Mouse (Mus musculus): Measurements from ENCODE around the gene Esyt1. TPM values are rescaled to one million over a fixed set of nuclear protein-coding genes. Genes with fewer than 3 reads are reported as not detected.
A peak's percentile ranks its signal among the peaks of the same experiment; 100 is the strongest.

The Esyt1 gene
- total and polyA plus RNA-seq, 3 experiments: 20.2 to 48.0 (median 38.2) TPM

DNA sequence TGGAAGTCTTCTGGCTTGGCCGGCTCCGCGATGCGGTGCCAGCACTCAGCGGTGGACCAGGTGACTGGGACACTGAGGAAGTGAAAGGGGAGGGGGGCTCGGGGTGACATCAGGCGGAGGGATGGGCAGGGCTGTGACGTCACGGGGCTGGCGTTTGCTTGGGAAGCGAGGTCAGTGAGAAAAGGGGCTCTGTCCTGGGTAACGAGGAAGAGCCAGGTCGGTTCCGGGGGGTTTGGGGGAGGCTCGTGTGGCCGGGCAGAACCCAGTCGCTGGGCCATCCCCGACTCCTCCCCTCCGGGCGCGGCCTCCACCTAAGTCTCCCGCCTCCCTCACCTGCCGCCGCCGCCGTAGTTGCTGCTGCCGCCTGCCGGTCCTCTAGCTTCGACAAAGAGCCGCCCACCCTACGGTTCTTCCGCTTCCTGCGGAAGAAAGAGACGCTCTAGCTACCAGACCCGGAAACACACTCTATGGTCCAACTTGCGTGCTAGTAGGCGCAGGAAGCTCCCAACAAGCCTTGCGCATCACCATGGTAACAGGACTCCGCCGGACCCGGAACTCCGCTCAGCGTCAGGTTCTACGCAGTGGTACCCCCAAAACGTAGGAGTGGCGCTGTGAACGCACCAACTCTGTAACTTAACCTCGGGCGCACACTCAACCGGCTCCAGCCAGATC lies 21.8 kb upstream of the Esyt1 start, which contains the start of gene Zc3h10 (continued):
- TF ChIP-seq MAX (IDR thresholded peaks at IDR 0.05; ENCODE audit: low read length) (no peak), MXI1 (IDR thresholded peaks at IDR 0.05; ENCODE audit: low read depth, low read length) (peak; percentile 93), RAD21 (IDR thresholded peaks at IDR 0.05; ENCODE audit: low read depth, low read length) (no peak), ETS1 (conservative IDR thresholded peaks at IDR 0.05; ENCODE audit: low read depth, low read length) (no peak; the same call in none of the 2 replicates), POLR2AphosphoS2 (IDR thresholded peaks at IDR 0.05; ENCODE audit: low read depth, low read length) (peak; percentile 100), MYC (IDR thresholded peaks at IDR 0.05; ENCODE audit: low read depth, low read length) (no peak)

DNA sequence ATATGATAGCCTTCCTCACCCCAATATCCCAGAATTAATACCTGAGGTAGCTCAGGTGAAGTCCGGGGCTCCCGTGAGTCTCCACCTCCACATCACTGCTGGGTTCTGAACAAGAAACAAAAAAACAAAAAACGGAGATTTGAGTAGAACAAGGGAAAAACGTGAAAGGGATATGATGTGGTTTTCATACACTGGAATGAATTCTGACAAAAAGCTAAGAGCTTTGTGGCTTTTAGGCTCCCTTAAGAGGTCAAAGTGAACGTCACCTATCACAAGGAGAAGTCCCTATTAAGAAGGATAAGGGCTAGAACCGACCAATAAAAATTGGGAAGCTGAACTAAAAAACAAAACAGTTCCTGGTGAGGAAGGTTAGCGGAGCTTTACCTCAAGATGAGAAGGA lies 21.1 kb upstream of the Esyt1 start:
- peak overlapping the region; percentile 70 to 90 (median 71) for H3K4me3 ChIP-seq (replicated peaks in 1 of 3; ENCODE audit: low read depth in 2 of 3, low read length in 2 of 3, poor library complexity in 1 of 3)
- no peaks in the 10 kb centered on the region for H3K27me3 ChIP-seq (replicated peaks)
- no peaks in the 10 kb centered on the region for H3K9me3 ChIP-seq (replicated peaks; ENCODE audit: low read length)
- peak overlapping the region; percentile 87 for H3K9ac ChIP-seq (ENCODE audit: insufficient read depth, low read depth)
- TF ChIP-seq MXI1 (IDR thresholded peaks at IDR 0.05; ENCODE audit: low read depth, low read length): no peak
- no peak for TF ChIP-seq RAD21 (IDR thresholded peaks at IDR 0.05; ENCODE audit: low read depth, low read length)
- no peak for TF ChIP-seq CTCF (conservative IDR thresholded peaks at IDR 0.05 in 1 of 2, IDR thresholded peaks at IDR 0.05 in 1 of 2; ENCODE audit: low read depth in 2 of 2, low read length in 2 of 2)
- TF ChIP-seq MAFK (IDR thresholded peaks at IDR 0.05; ENCODE audit: insufficient replicate concordance, low read length): no peak
- no peak for TF ChIP-seq USF1 (IDR thresholded peaks at IDR 0.05; ENCODE audit: low read depth, low read length)
- no peak for TF ChIP-seq E2F4 (IDR thresholded peaks at IDR 0.05; ENCODE audit: insufficient replicate concordance, low read depth, low read length)
- no peak for TF ChIP-seq MAZ (IDR thresholded peaks at IDR 0.05; ENCODE audit: low read depth, low read length)
- TF ChIP-seq POLR2AphosphoS2 (IDR thresholded peaks at IDR 0.05; ENCODE audit: low read depth, low read length): no peak
- no peak for TF ChIP-seq POLR2A (IDR thresholded peaks at IDR 0.05; ENCODE audit: low read depth, low read length)
- TF ChIP-seq MEF2A (IDR thresholded peaks at IDR 0.05; ENCODE audit: borderline replicate concordance, low read depth, low read length): no peak
- H3K79me2 ChIP-seq (replicated peaks; ENCODE audit: control insufficient read depth, extremely low read depth, insufficient read depth, poor library complexity, severe bottlenecking): peaks cover 18% of the 10 kb centered on the region
- H3K27ac ChIP-seq (ENCODE audit: insufficient read depth, low read depth): peak overlapping the region; percentile 85
- H3K36me3 ChIP-seq (replicated peaks in 1 of 2; ENCODE audit: control insufficient read depth in 1 of 2, insufficient read depth in 1 of 2, low read length in 1 of 2): peaks cover 35 to 45% of the 10 kb centered on the region in 2 experiments
- peaks cover 13 to 39% of the 10 kb centered on the region in 2 experiments for H3K4me1 ChIP-seq (ENCODE audit: control insufficient read depth in 1 of 2, insufficient read depth in 2 of 2)
- no peak for DNase-seq (ENCODE audit: extremely low read depth)
- H3K4me2 ChIP-seq (ENCODE audit: insufficient read depth, low read depth, poor library complexity, severe bottlenecking): peak overlapping the region; percentile 93
- in situ Hi-C loops (cut with MboI; ENCODE audit: low pct_ligation_motif_present, low pct_unique_long_range_greater_than_20kb, low sequenced_read_pairs) (no loop called here), dilution Hi-C loops (cut with MboI; ENCODE audit: extremely low pct_ligation_motif_present, extremely low pct_unique_long_range_greater_than_20kb, low sequenced_read_pairs) (no loop called here)

DNA sequence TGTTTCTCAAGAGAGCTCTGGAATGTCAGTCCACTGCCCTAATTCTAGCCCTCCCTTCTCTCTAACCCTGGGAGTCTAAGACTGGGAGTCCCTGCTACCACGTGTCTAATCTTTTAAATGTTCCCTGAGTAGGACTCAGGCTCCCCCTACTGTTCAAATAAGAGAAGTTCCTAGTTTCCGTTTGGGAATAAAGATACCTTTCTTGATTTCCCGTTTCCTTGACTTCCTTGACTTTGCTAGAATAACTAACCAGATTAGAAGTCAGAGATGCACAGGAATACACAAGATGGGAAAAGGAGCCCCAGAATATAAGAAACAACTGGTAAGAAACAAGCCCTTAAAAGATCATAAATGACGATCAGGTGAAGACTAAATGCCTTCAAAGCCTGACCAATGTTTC lies 20.7 kb upstream of the Esyt1 start:
- Histone ChIP-seq H3K4me3 (replicated peaks in 1 of 3; ENCODE audit: low read depth in 2 of 3, low read length in 2 of 3, poor library complexity in 1 of 3) (peak overlapping the region; percentile 70 to 90 (median 71)), H3K27ac (ENCODE audit: insufficient read depth, low read depth) (no peak overlapping the region; the same call in 1 of the 2 replicates), H3K4me1 (ENCODE audit: control insufficient read depth in 1 of 2, insufficient read depth in 2 of 2) (peaks cover 13 to 39% of the 10 kb centered on the region in 2 experiments), H3K9me3 (replicated peaks; ENCODE audit: low read length) (no peaks in the 10 kb centered on the region), H3K36me3 (replicated peaks in 1 of 2; ENCODE audit: control insufficient read depth in 1 of 2, insufficient read depth in 1 of 2, low read length in 1 of 2) (peaks cover 35 to 47% of the 10 kb centered on the region in 2 experiments), H3K79me2 (replicated peaks; ENCODE audit: control insufficient read depth, extremely low read depth, insufficient read depth, poor library complexity, severe bottlenecking) (peaks cover 18% of the 10 kb centered on the region), H3K4me2 (ENCODE audit: insufficient read depth, low read depth, poor library complexity, severe bottlenecking) (peak overlapping the region; percentile 93), H3K27me3 (replicated peaks) (no peaks in the 10 kb centered on the region), H3K9ac (ENCODE audit: insufficient read depth, low read depth) (peak overlapping the region; percentile 87)
- dilution Hi-C loops (cut with MboI; ENCODE audit: extremely low pct_ligation_motif_present, extremely low pct_unique_long_range_greater_than_20kb, low sequenced_read_pairs): no loop called here
- peak; percentile 77 for DNase-seq (ENCODE audit: extremely low read depth)
- in situ Hi-C loops (cut with MboI; ENCODE audit: low pct_ligation_motif_present, low pct_unique_long_range_greater_than_20kb, low sequenced_read_pairs): no loop called here
- TF ChIP-seq ZKSCAN1 (IDR thresholded peaks at IDR 0.05; ENCODE audit: borderline replicate concordance, low read depth, low read length) (no peak), MXI1 (IDR thresholded peaks at IDR 0.05; ENCODE audit: low read depth, low read length) (peak; percentile 99), TBP (conservative IDR thresholded peaks at IDR 0.05; ENCODE audit: low read depth, low read length) (peak; percentile 74; the same call in 1 of the 2 replicates), TCF12 (IDR thresholded peaks at IDR 0.05; ENCODE audit: low read depth, low read length) (0 out of 2 replicates have a peak, but pooled peaks have one; percentile 38), MAX (IDR thresholded peaks at IDR 0.05; ENCODE audit: low read length) (peak; percentile 98), E2F4 (IDR thresholded peaks at IDR 0.05; ENCODE audit: insufficient replicate concordance, low read depth, low read length) (0 out of 2 replicates have a peak, but pooled peaks have one; percentile 46), CTCF (conservative IDR thresholded peaks at IDR 0.05 in 1 of 2, IDR thresholded peaks at IDR 0.05 in 1 of 2; ENCODE audit: low read depth in 2 of 2, low read length in 2 of 2) (peak; percentile 66 to 84), ZNF384 (IDR thresholded peaks at IDR 0.05; ENCODE audit: low read depth, low read length) (no peak), ZC3H11A (IDR thresholded peaks at IDR 0.05; ENCODE audit: low read depth, low read length) (0 out of 2 replicates have a peak, but pooled peaks have one; percentile 9), RCOR1 (conservative IDR thresholded peaks at IDR 0.05; ENCODE audit: low read depth, low read length) (no peak), ZMIZ1 (IDR thresholded peaks at IDR 0.05; ENCODE audit: low read depth, low read length) (no peak), JUND (conservative IDR thresholded peaks at IDR 0.05; ENCODE audit: low read depth, low read length) (peak; percentile 20; the same call in 1 of the 2 replicates), NELFE (IDR thresholded peaks at IDR 0.05; ENCODE audit: low read depth, low read length) (0 out of 2 replicates have a peak, but pooled peaks have one; percentile 22), RAD21 (IDR thresholded peaks at IDR 0.05; ENCODE audit: low read depth, low read length) (peak; percentile 79), MEF2A (IDR thresholded peaks at IDR 0.05; ENCODE audit: borderline replicate concordance, low read depth, low read length) (0 out of 2 replicates have a peak, but pooled peaks have one; percentile 19), BHLHE40 (IDR thresholded peaks at IDR 0.05; ENCODE audit: low read depth, low read length) (peak; percentile 56), UBTF (IDR thresholded peaks at IDR 0.05; ENCODE audit: low read depth, low read length) (no peak), EP300 (IDR thresholded peaks at IDR 0.05; ENCODE audit: low read length) (no peak; the same call in 1 of the 2 replicates), HCFC1 (IDR thresholded peaks at IDR 0.05; ENCODE audit: low read depth, low read length) (peak; percentile 54), POLR2AphosphoS2 (IDR thresholded peaks at IDR 0.05; ENCODE audit: low read depth, low read length) (no peak), USF1 (IDR thresholded peaks at IDR 0.05; ENCODE audit: low read depth, low read length) (peak; percentile 70)

Measured in CH12.LX (cell line).